Mouse (Mus musculus): Measurements from ENCODE around the gene Tepsin. TPM values are rescaled to one million over a fixed set of nuclear protein-coding genes. Genes with fewer than 3 reads are reported as not detected.

The Tepsin gene
- polyA plus RNA-seq, 1 experiment from 2014 or later, result 21.3 TPM

DNA sequence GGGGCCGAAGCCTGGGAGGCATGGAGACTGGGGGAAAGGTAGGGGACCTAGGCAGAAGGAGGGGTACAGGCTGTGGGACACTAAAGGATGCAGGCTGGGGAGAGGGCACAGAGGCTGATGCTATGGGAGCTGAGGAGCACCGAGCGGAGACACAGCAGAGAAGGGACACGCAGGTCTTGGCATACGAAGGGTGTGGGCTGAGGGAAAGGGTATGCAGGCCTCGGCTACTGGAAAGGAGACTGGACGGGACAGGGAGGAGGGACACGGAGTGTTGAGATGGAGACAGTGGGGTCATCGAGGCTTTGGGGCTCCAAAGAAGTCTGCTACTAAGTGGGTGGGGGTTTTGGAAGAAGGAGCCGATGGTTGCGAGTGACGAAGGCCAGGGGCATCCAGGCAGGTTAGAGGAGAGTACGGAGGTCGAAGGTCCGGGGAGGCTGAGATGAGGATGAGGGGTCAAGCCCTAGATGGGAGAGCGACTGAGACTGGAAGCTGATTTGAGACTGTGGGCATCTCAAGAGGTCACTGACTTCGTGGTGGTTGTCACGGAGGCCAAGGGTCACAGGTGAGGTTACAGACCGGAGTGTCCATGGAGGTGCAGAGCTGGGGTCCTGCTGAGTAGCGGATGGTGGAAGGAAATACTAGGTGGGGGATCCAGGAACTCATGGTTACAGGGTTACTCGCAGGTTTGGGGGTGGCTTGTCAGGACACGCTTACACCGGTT is 50.8 kb downstream of the Tepsin start:
- peak; percentile 49 for ATAC-seq
- Histone ChIP-seq H3K4me2 (ENCODE audit: low read length) (peak overlapping the region; percentile 95), H3K27ac (ENCODE audit: low read length) (peak overlapping the region; percentile 96), H3K9ac (ENCODE audit: low read depth, low read length) (peak overlapping the region; percentile 97), H3K36me3 (ENCODE audit: control insufficient read depth, insufficient read depth, low read length) (no peaks in the 10 kb centered on the region), H3K4me3 (ENCODE audit: low read depth, low read length) (peak overlapping the region; percentile 77), H3K9me3 (replicated peaks; ENCODE audit: control insufficient read depth, low read length, poor library complexity, severe bottlenecking) (no peaks in the 10 kb centered on the region), H3K4me1 (ENCODE audit: control insufficient read depth, insufficient read depth, low read length) (peaks cover 35% of the 10 kb centered on the region), H3K27me3 (ENCODE audit: control insufficient read depth, insufficient read depth, low read depth, low read length) (no peaks in the 10 kb centered on the region)
- WGBS, result 7% methylated on average over 23 of the region's 23 CpGs

DNA sequence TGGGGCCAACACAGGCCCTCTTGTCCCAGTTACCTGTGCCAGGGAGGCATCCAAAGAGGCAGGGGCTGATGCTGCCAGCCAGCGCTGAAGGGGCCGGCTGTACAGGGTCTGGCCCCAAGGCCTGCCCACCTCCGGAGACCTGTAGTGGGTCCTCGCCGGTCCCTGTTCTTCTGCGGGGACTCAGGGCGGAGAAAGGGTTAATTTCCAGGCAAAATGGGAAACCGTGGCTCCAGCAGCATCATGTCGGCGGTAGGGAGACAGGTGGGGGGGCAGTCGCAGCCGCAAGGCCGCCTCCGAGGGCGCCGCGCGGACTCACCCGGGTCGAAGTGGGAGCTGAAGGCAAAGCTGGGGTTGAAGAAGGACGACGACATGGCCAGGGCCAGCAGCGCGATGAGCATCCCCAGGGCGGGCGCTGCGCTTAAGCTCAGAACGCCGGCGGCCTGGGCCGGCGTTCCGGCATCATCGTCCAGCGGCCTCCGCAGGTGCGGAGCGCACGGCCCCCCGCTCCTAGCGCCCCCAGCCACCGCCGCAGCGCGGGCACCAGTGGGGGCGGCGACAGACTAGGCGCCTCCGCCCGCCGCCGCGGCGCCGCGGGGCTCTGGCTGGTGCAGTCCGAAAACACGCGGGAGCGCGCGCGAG is 51.9 kb downstream of the Tepsin start, which contains the start of gene Aatk:
TSS of gene Aatk (minus strand) at position 615 of the 639 bp plus-strand sequence.
- Histone ChIP-seq H3K4me2 (ENCODE audit: low read length) (peak within 1 kb of the TSS; percentile 95), H3K9me3 (replicated peaks; ENCODE audit: control insufficient read depth, low read length, poor library complexity, severe bottlenecking) (no peaks in the 10 kb centered on the region), H3K36me3 (ENCODE audit: control insufficient read depth, insufficient read depth, low read length) (no peaks in the 10 kb centered on the region), H3K27ac (ENCODE audit: low read length) (peak within 1 kb of the TSS; percentile 96), H3K27me3 (ENCODE audit: control insufficient read depth, insufficient read depth, low read depth, low read length) (no peaks in the 10 kb centered on the region), H3K9ac (ENCODE audit: low read depth, low read length) (peak within 1 kb of the TSS; percentile 97), H3K4me3 (ENCODE audit: low read depth, low read length) (peak within 1 kb of the TSS; percentile 77), H3K4me1 (ENCODE audit: control insufficient read depth, insufficient read depth, low read length) (peaks cover 37% of the 10 kb centered on the region)
- WGBS, result 2% methylated on average over 56 of the region's 63 CpGs
- peak; percentile 15; the same call in 1 of the 2 replicates for ATAC-seq

DNA sequence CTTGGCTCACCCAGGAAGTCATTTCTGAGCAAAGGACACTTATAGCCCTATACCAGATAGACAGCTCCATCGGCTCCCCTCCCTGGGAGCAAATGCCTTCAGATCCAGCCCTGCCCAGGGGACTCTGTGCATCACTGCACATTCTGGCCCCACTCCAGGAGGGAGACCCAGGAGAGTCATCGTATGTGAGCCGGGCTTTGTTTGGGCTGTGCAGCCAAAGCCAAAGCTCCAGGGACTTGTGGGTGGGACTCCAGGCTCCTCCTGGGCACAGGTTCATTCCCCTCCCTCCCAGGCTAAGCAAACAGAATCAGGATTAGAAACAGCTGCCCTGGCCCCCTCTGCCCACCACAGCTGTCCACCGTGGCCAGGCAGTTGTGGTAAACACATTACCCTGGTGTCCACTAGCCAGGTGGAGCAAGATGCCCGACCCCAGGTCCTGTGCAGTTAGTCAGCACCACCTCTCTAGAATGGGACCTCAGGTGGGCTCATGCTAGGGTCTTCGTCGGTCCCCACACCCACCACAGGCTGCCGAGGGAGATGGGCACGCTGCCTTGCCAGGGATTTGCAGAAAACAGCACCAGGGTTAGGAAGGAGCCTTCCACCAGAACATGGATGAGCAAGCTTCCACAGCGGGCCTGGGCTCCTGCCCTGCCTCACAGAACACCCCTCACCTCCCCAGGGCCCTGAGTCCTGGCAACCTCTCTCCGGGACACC is 52.5 kb downstream of the Tepsin start:
- H3K9ac ChIP-seq (ENCODE audit: low read depth, low read length), result peak overlapping the region; percentile 97
- 22% methylated on average over 11 of the region's 11 CpGs for WGBS
- no peaks in the 10 kb centered on the region for H3K27me3 ChIP-seq (ENCODE audit: control insufficient read depth, insufficient read depth, low read depth, low read length)
- H3K27ac ChIP-seq (ENCODE audit: low read length), result peak overlapping the region; percentile 96
- H3K36me3 ChIP-seq (ENCODE audit: control insufficient read depth, insufficient read depth, low read length), result no peaks in the 10 kb centered on the region
- no peaks in the 10 kb centered on the region for H3K9me3 ChIP-seq (replicated peaks; ENCODE audit: control insufficient read depth, low read length, poor library complexity, severe bottlenecking)
- H3K4me3 ChIP-seq (ENCODE audit: low read depth, low read length), result peak overlapping the region; percentile 77
- peak overlapping the region; percentile 95 for H3K4me2 ChIP-seq (ENCODE audit: low read length)
- peak; percentile 32; the same call in 1 of the 2 replicates for ATAC-seq
- H3K4me1 ChIP-seq (ENCODE audit: control insufficient read depth, insufficient read depth, low read length), result peaks cover 38% of the 10 kb centered on the region

DNA sequence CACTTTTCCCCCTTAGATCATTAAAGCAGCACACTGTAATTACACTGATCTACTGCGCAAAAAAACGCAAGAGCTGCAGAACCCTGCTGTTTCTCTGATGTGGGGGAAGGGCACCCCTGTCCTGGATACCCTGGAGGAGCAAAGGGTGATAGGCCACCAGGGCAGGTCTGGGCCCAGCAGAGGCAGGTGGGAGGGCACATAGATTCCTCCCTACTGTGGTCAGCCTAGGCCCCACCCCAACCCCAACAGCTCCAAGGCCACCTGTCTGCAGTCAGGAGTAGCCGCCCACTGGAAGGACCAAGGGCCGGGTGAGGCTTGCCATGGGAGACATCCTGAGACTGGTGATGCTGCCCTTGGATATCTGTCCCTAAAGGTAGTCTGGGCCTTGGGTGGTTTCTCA is 53.2 kb downstream of the Tepsin start:
- WGBS, result 59% methylated on average over 4 of the region's 4 CpGs
- Histone ChIP-seq H3K27ac (ENCODE audit: low read length) (peak overlapping the region; percentile 96), H3K36me3 (ENCODE audit: control insufficient read depth, insufficient read depth, low read length) (no peaks in the 10 kb centered on the region), H3K4me1 (ENCODE audit: control insufficient read depth, insufficient read depth, low read length) (peaks cover 41% of the 10 kb centered on the region), H3K4me3 (ENCODE audit: low read depth, low read length) (peak overlapping the region; percentile 77), H3K27me3 (ENCODE audit: control insufficient read depth, insufficient read depth, low read depth, low read length) (no peaks in the 10 kb centered on the region), H3K9me3 (replicated peaks; ENCODE audit: control insufficient read depth, low read length, poor library complexity, severe bottlenecking) (no peaks in the 10 kb centered on the region), H3K9ac (ENCODE audit: low read depth, low read length) (peak overlapping the region; percentile 97), H3K4me2 (ENCODE audit: low read length) (peak overlapping the region; percentile 95)
- ATAC-seq, result no peak

GRCm38 (mm10) chr11:120042141-120042838 is 56.2 kb downstream of the Tepsin start:
- H3K4me2 ChIP-seq (ENCODE audit: low read length), result no peak overlapping the region
- 71% methylated on average over 7 of the region's 7 CpGs for WGBS
- no peak for ATAC-seq
- peak overlapping the region; percentile 28; the same call in 1 of the 2 replicates for H3K9ac ChIP-seq (ENCODE audit: low read depth, low read length)
- H3K9me3 ChIP-seq (replicated peaks; ENCODE audit: control insufficient read depth, low read length, poor library complexity, severe bottlenecking), result no peaks in the 10 kb centered on the region
- no peak overlapping the region for H3K27ac ChIP-seq (ENCODE audit: low read length)
- no peaks in the 10 kb centered on the region for H3K36me3 ChIP-seq (ENCODE audit: control insufficient read depth, insufficient read depth, low read length)
- no peak overlapping the region for H3K4me3 ChIP-seq (ENCODE audit: low read depth, low read length)
- H3K4me1 ChIP-seq (ENCODE audit: control insufficient read depth, insufficient read depth, low read length), result peaks cover 27% of the 10 kb centered on the region
- no peaks in the 10 kb centered on the region for H3K27me3 ChIP-seq (ENCODE audit: control insufficient read depth, insufficient read depth, low read depth, low read length)

DNA sequence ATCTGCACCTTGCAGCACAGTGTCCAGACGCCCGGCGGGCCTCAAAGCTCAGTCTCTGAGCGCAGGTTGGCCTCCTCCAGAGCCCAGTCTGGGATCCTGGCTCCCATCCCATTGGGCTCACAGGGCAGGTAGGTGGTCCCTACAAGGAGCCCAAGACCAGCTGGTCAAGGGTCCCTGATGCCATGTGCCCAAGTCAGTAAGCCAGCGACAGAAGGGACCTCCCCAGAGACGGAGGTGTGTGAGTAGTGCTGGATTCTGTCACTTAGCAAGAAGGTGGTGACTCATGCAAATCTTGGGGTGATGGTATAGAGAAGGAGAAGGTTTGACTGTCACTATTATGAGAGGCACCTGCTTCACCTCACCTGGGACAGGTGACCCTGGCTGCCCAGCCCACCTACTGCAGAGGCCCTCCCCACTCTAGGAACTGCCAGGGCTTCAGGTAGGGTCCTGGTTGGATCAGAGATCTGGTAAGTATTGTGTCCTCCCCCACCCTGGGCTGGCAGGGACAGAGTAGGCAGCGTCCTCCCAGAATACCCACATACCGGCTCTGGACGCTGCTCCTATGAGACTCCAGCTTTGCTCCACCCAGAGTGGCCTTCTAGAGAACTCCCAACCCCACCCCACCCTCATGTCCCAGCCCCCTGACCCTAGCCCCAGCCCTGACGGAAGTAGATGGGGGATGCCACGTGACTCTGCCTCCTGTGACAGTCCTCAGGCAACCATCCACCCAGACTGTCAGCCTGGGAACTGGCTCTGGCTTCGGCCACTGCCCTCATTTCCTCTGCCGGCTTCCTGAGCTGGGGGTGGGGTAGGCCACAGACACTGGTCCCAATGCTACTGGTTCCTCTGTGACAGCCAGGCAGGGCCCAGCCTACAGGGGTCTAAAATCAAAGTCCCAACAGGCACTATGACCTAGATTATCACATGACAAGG is 57.1 kb downstream of the Tepsin start:
- no peak overlapping the region for H3K27ac ChIP-seq (ENCODE audit: low read length)
- H3K36me3 ChIP-seq (ENCODE audit: control insufficient read depth, insufficient read depth, low read length), result no peaks in the 10 kb centered on the region
- no peaks in the 10 kb centered on the region for H3K9me3 ChIP-seq (replicated peaks; ENCODE audit: control insufficient read depth, low read length, poor library complexity, severe bottlenecking)
- H3K4me2 ChIP-seq (ENCODE audit: low read length), result no peak overlapping the region
- no peak overlapping the region for H3K9ac ChIP-seq (ENCODE audit: low read depth, low read length)
- WGBS, result 69% methylated on average over 13 of the region's 13 CpGs
- no peak for ATAC-seq
- no peaks in the 10 kb centered on the region for H3K27me3 ChIP-seq (ENCODE audit: control insufficient read depth, insufficient read depth, low read depth, low read length)
- peaks cover 27% of the 10 kb centered on the region for H3K4me1 ChIP-seq (ENCODE audit: control insufficient read depth, insufficient read depth, low read length)
- H3K4me3 ChIP-seq (ENCODE audit: low read depth, low read length), result no peak overlapping the region
